Mouse (Mus musculus) forebrain, embryonic 16.5 days (tissue): ENCODE measurements around the gene Tmem237. TPM values are rescaled to one million over a fixed set of nuclear protein-coding genes. Genes with fewer than 3 reads are reported as not detected.

Source experiments
- ATAC-seq: fragments of 200-750 bp; cut with Nextera tagmentation; 2 replicates; pipeline ENCODE4 v1.8.0; 2017; ENCODE audit warnings: mild to moderate bottlenecking, moderate library complexity
- H3K27ac ChIP-seq: fragments of 300-500 bp; sonication (generic); 2 replicates; pipeline ENCODE4 v1.5.1; 2014; ENCODE audit warnings: low read length, control low read depth
- H3K27me3 ChIP-seq: fragments of 300-500 bp; sonication (generic); replicated peaks from 2 replicates; pipeline ENCODE4 v1.6.1; 2014; ENCODE audit warnings: low read length; ENCODE audit not compliant: control insufficient read depth, insufficient read depth
- H3K36me3 ChIP-seq: fragments of 300-500 bp; sonication (generic); 2 replicates; pipeline ENCODE4 v1.6.1; 2014; ENCODE audit not compliant: control insufficient read depth, insufficient read depth
- H3K4me1 ChIP-seq: fragments of 300-500 bp; sonication (generic); replicated peaks from 2 replicates; pipeline ENCODE4 v1.6.1; 2014; ENCODE audit warnings: low read length; ENCODE audit not compliant: control insufficient read depth, insufficient read depth
- H3K4me2 ChIP-seq: fragments of 300-500 bp; sonication (generic); 2 replicates; pipeline ENCODE4 v1.6.1; 2014; ENCODE audit warnings: mild to moderate bottlenecking, low read length, control low read depth
- H3K4me3 ChIP-seq: fragments of 300-500 bp; sonication (generic); replicated peaks from 2 replicates; pipeline ENCODE4 v1.5.1; 2014; ENCODE audit warnings: mild to moderate bottlenecking, low read length, control low read depth
- H3K9ac ChIP-seq: fragments of 300-500 bp; sonication (generic); replicated peaks from 2 replicates; pipeline ENCODE4 v1.6.1; 2014; ENCODE audit warnings: low read depth, low read length, control low read depth
- H3K9me3 ChIP-seq: fragments of 300-500 bp; sonication (generic); 2 replicates; pipeline ENCODE4 v1.6.1; 2016; ENCODE audit warnings: low read length; ENCODE audit not compliant: control insufficient read depth
- WGBS: fragments of 180-500 bp; shearing (Covaris S2); extraction: QIAGEN DNeasy Blood & Tissue Kit; methylation state at CpG from one replicate; pipeline ENCODE4 v1.1.7; 2014; 5-methylcytosine and 5-hydroxymethylcytosine counted together
- polyA plus RNA-seq: library from polyadenylated mRNA; unstranded; fragments of >200 nt; fragmentation: Nextera tagmentation; extraction: Ambion mirVana; gene quantifications from 2 replicates; pipeline ENCODE4 v1.2.1, GENCODE M21; 2015

The Tmem237 gene
- polyA plus RNA-seq, 1 experiment from 2014 or later: 52.9 TPM

GRCm38 (mm10) chr1:59161396-59161795, 41.2 kb upstream of the Tmem237 start:
- Histone ChIP-seq H3K36me3 (no peaks in the 10 kb centered on the region; the same call in 1 of the 2 replicates), H3K4me2 (no peak overlapping the region)

DNA sequence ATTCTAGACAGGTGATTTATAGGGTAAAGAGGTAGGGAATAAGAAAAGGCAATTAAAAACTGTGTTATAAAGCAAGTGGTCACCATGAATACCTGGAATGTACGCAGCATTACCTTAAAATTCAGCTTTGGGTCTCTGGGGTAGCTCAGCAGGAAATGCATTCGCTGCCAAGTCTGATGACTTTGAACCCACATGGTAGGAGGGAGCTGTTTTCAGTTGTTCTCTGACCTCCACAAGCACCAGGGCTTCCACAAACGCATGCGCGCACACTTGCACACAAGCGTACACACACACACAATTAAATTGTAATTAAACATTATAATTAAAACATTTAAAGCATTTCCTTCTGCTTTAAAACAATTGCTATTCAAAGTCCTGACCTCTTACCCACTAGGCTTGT, 40.7 kb upstream of the Tmem237 start:
- H3K9me3 ChIP-seq: no peaks in the 10 kb centered on the region
- ATAC-seq: no peak
- H3K27ac ChIP-seq: no peak overlapping the region
- H3K9ac ChIP-seq: no peak overlapping the region
- peaks cover 2% of the 10 kb centered on the region; the same call in 1 of the 2 replicates for H3K4me1 ChIP-seq
- no peak overlapping the region for H3K4me3 ChIP-seq
- no peaks in the 10 kb centered on the region; the same call in 1 of the 2 replicates for H3K36me3 ChIP-seq
- WGBS: 74% methylated on average over 6 of the region's 6 CpGs
- no peak overlapping the region for H3K4me2 ChIP-seq
- H3K27me3 ChIP-seq: no peaks in the 10 kb centered on the region

More at GRCm38 (mm10) chr1:59161396-59161795, 41.2 kb upstream of the Tmem237 start:
- H3K27ac ChIP-seq: no peak overlapping the region
- H3K27me3 ChIP-seq: no peaks in the 10 kb centered on the region
- H3K4me3 ChIP-seq: no peak overlapping the region
- no peak overlapping the region for H3K9ac ChIP-seq
- H3K4me1 ChIP-seq: peaks cover 2% of the 10 kb centered on the region; the same call in 1 of the 2 replicates
- ATAC-seq: no peak
- no peaks in the 10 kb centered on the region for H3K9me3 ChIP-seq
- WGBS: 70% methylated on average over 6 of the region's 6 CpGs

- no peak overlapping the region for H3K9ac ChIP-seq
- 84% methylated on average over 3 of the region's 3 CpGs for WGBS
- no peaks in the 10 kb centered on the region for H3K27me3 ChIP-seq
- peaks cover 2% of the 10 kb centered on the region; the same call in 1 of the 2 replicates for H3K4me1 ChIP-seq
- ATAC-seq: no peak
- H3K9me3 ChIP-seq: no peaks in the 10 kb centered on the region
- H3K27ac ChIP-seq: no peak overlapping the region
- no peak overlapping the region for H3K4me3 ChIP-seq
- no peak overlapping the region for H3K4me2 ChIP-seq
- H3K36me3 ChIP-seq: no peaks in the 10 kb centered on the region; the same call in 1 of the 2 replicates
Measured at GRCm38 (mm10) chr1:59159136-59159535, 38.9 kb upstream of the Tmem237 start.

GRCm38 (mm10) chr1:59158498-59158897, 38.3 kb upstream of the Tmem237 start:
- ATAC-seq: no peak
- H3K9ac ChIP-seq: no peak overlapping the region

DNA sequence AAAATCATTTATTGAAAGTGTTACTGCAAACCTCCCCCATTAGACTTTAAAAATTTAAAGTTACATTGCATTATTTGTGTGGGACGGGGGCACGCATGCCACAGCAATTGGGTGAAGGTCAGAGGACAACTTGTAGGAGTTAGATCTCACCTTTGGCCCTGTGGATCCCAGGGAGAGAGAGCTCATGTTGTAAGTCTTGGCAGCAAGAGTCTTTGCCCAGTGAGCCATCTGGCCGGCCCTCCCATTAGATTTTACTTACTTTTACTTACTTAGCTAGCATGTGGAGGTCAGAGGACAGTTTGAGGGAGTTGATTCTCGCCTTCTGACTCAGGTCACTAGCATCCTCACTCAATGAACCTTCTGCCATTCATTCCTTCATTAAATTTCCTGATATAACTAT, 37.6 kb upstream of the Tmem237 start:
- Histone ChIP-seq H3K36me3 (no peaks in the 10 kb centered on the region), H3K4me1 (peaks cover 2% of the 10 kb centered on the region; the same call in 1 of the 2 replicates), H3K9ac (no peak overlapping the region), H3K27ac (no peak overlapping the region), H3K4me2 (no peak overlapping the region), H3K4me3 (no peak overlapping the region), H3K9me3 (no peaks in the 10 kb centered on the region), H3K27me3 (no peaks in the 10 kb centered on the region)
- 89% methylated on average over 4 of the region's 4 CpGs for WGBS
- no peak for ATAC-seq

More at GRCm38 (mm10) chr1:59158498-59158897, 38.3 kb upstream of the Tmem237 start:
- Histone ChIP-seq H3K4me1 (peaks cover 2% of the 10 kb centered on the region; the same call in 1 of the 2 replicates), H3K9me3 (no peaks in the 10 kb centered on the region), H3K27ac (no peak overlapping the region), H3K4me2 (no peak overlapping the region), H3K36me3 (no peaks in the 10 kb centered on the region; the same call in 1 of the 2 replicates), H3K4me3 (no peak overlapping the region), H3K27me3 (no peaks in the 10 kb centered on the region)
- WGBS: 82% methylated on average over 7 of the region's 7 CpGs

DNA sequence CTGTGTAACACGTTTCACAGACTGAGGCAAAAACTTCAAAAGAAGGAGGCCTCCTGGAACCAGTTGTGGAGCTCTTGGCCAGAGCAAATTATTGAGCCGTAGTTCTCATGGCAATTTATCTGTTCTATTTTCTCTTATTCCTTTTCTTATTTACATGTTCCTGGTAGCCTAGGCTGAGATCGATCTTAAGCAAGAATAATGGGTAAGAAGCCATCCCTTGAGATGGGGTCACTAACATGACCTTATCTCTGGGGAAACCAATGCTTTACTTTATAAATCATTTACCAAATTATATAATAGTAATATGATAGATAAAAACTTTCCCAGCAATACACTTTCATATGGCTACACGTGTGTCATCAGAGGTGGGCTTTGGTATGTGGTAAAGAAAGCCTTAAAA, 32.1 kb upstream of the Tmem237 start:
- no peaks in the 10 kb centered on the region for H3K27me3 ChIP-seq
- H3K9ac ChIP-seq: no peak overlapping the region
- H3K27ac ChIP-seq: no peak overlapping the region
- H3K4me1 ChIP-seq: no peaks in the 10 kb centered on the region
- no peaks in the 10 kb centered on the region for H3K36me3 ChIP-seq
- no peak overlapping the region for H3K4me3 ChIP-seq
- ATAC-seq: no peak
- H3K4me2 ChIP-seq: no peak overlapping the region
- WGBS: 79% methylated on average over 4 of the region's 4 CpGs
- H3K9me3 ChIP-seq: no peaks in the 10 kb centered on the region

- H3K4me2 ChIP-seq: no peak overlapping the region
- no peak for ATAC-seq
- H3K27me3 ChIP-seq: no peaks in the 10 kb centered on the region
- WGBS: 85% methylated on average over 5 of the region's 5 CpGs
- H3K4me1 ChIP-seq: no peaks in the 10 kb centered on the region
- no peaks in the 10 kb centered on the region for H3K36me3 ChIP-seq
- H3K9me3 ChIP-seq: no peaks in the 10 kb centered on the region
- H3K4me3 ChIP-seq: no peak overlapping the region
- H3K9ac ChIP-seq: no peak overlapping the region
- no peak overlapping the region for H3K27ac ChIP-seq
Measured at GRCm38 (mm10) chr1:59150542-59150941, 30.3 kb upstream of the Tmem237 start.

DNA sequence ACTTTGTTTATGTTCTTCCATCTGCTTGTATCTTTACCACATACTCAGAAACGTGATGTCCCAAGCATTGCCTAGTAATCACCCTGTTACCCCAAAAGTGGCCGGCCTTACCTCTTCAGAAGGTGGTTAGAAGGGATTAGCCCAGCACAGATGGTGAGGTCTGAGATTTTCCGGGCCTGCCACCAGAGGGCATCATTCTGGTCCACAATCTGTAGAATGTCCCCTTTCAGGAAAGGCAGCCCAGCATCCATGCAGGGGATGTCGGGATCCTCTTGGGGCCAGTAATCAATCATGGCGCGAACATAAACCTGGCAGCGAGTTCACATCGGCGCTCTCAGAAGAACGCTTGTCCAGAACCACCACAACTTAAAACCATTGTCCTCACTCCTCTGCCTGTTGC, 24.3 kb upstream of the Tmem237 start:
- H3K27ac ChIP-seq: no peak overlapping the region
- H3K27me3 ChIP-seq: no peaks in the 10 kb centered on the region
- no peak overlapping the region for H3K4me3 ChIP-seq
- 80% methylated on average over 10 of the region's 10 CpGs for WGBS
- no peak for ATAC-seq
- no peaks in the 10 kb centered on the region for H3K36me3 ChIP-seq
- H3K9ac ChIP-seq: no peak overlapping the region
- H3K4me2 ChIP-seq: no peak overlapping the region
- H3K9me3 ChIP-seq: no peaks in the 10 kb centered on the region
- no peaks in the 10 kb centered on the region for H3K4me1 ChIP-seq

- H3K36me3 ChIP-seq: no peaks in the 10 kb centered on the region
- H3K9ac ChIP-seq: no peak overlapping the region
- no peaks in the 10 kb centered on the region for H3K9me3 ChIP-seq
- no peak for ATAC-seq
- H3K27ac ChIP-seq: no peak overlapping the region
- no peaks in the 10 kb centered on the region for H3K4me1 ChIP-seq
- no peak overlapping the region for H3K4me3 ChIP-seq
- H3K4me2 ChIP-seq: no peak overlapping the region
- H3K27me3 ChIP-seq: no peaks in the 10 kb centered on the region
Measured at GRCm38 (mm10) chr1:59142809-59143208, 22.6 kb upstream of the Tmem237 start.

DNA sequence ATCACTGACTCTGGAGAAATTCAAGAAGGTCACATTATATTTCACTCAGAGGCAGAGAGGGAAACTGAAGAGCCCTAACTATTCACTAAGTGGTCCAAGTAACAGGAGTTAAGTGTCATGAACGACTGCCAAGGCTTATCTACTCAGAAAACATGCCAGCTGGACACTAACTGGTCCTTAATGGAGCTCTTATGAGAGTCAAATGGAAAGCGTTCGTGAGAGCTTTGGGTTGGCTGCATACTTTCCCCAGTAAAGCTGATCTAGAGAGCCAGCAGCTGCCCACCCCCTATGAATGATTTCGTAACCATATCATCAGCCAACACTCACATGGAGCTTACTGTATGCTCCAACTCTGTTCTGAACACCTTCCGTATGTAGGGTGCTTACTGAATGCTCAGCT, 14.2 kb upstream of the Tmem237 start:
- Histone ChIP-seq H3K9me3 (no peaks in the 10 kb centered on the region), H3K4me3 (no peak overlapping the region), H3K9ac (no peak overlapping the region), H3K27me3 (no peaks in the 10 kb centered on the region), H3K4me1 (no peaks in the 10 kb centered on the region), H3K4me2 (no peak overlapping the region), H3K36me3 (no peaks in the 10 kb centered on the region), H3K27ac (no peak overlapping the region)
- no peak for ATAC-seq
- WGBS: 73% methylated on average over 5 of the region's 5 CpGs
